Mouse (Mus musculus) olfactory bulb, adult 2 months (tissue): ENCODE measurements around the gene Dpt. TPM values are rescaled to one million over a fixed set of nuclear protein-coding genes. Genes with fewer than 3 reads are reported as not detected.
A peak's percentile ranks its signal among the peaks of the same experiment; 100 is the strongest.
"Not testable (repeated sequence)": the region's sequence is repeated elsewhere in the genome, so short reads cannot be mapped to it uniquely, and the experiment has no call there.

ENCODE experiments used
- H3K27ac ChIP-seq: fragments of 200-500 bp; 2 replicates; pipeline ENCODE4 v1.5.1; 2012; ENCODE audit warnings: low read depth, low read length; ENCODE audit not compliant: insufficient read depth
- H3K4me1 ChIP-seq: fragments of 200-500 bp; 2 replicates; pipeline ENCODE4 v1.6.1; 2012; ENCODE audit warnings: low read length; ENCODE audit not compliant: control insufficient read depth, insufficient read depth
- H3K4me3 ChIP-seq: fragments of 200-500 bp; 2 replicates; pipeline ENCODE4 v1.5.1; 2012; ENCODE audit warnings: mild to moderate bottlenecking, low read depth, low read length, moderate library complexity; ENCODE audit not compliant: insufficient read depth
- CTCF ChIP-seq: fragments of 200-500 bp; IDR thresholded peaks from 2 replicates; pipeline ENCODE4 v1.5.1; 2012; ENCODE audit warnings: low read depth, mild to moderate bottlenecking, low read length, moderate library complexity; ENCODE audit not compliant: insufficient read depth
- POLR2A ChIP-seq: fragments of 200-500 bp; IDR thresholded peaks from 2 replicates; pipeline ENCODE4 v1.6.1; 2012; ENCODE audit warnings: mild to moderate bottlenecking, low read depth, low read length, moderate library complexity; ENCODE audit not compliant: insufficient read depth
- WGBS: fragments of 180-500 bp; shearing (Covaris S2); methylation state at CpG from one replicate; pipeline ENCODE4 v1.1.7; 2018; 5-methylcytosine and 5-hydroxymethylcytosine counted together
- polyA plus RNA-seq: library from polyadenylated mRNA; stranded (reverse); fragments of >200 nt; gene quantifications from 2 replicates; pipeline ENCODE4 v1.2.4, GENCODE M21; 2012; ENCODE audit warnings: low replicate concordance; ENCODE audit not compliant: missing spikeins, insufficient read depth, insufficient read length

Gene Dpt
- polyA plus RNA-seq, 1 experiment: not detected

DNA sequence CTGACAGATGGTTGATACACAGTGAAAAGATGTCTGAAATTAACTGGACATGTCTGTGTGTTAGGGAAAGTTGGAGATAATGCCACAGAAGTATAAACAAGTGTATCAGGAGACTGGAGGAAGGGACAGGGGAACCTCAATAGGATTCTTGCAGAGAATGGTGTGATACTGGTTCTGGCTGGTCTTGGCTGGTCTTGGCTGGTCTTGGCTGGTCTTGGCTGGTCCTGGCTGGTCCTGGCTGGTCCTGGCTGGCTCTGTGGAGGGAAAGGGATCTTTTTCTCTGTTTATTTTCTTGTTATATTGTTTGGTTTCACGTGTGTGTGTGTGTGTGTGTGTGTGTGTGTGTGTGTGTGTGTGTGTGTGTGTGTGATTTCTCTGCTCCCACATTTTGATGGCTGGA, 33.4 kb downstream of the Dpt start:
- TF ChIP-seq CTCF: no peak
- no peak for TF ChIP-seq POLR2A
- 50% methylated on average over 1 of the region's 1 CpGs for WGBS
- Histone ChIP-seq H3K4me3 (no peak overlapping the region), H3K27ac (no peak overlapping the region), H3K4me1 (no peaks in the 10 kb centered on the region)

DNA sequence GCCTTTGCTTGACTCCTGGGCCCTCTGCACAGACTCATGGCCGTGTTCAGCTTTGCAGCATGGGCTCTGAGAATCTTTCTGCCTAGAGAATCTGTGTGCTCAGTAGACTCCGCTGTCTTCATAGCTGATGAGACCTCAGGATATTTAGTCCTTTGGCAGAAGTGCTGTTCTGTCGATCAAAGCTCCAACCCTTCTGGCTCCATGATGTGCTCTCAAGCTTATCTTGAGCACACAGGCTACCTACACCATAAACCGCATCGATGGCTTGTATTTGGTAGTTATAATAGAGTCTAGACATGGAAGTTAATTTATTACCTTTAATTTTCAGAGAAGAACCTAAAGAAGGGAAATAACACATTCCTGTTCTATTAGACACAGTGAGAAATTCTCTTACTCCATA, 36.0 kb downstream of the Dpt start:
- H3K4me1 ChIP-seq: no peaks in the 10 kb centered on the region
- WGBS: 92% methylated on average over 5 of the region's 5 CpGs
- H3K4me3 ChIP-seq: no peak overlapping the region
- no peak overlapping the region for H3K27ac ChIP-seq
- no peak for TF ChIP-seq POLR2A
- no peak for TF ChIP-seq CTCF

DNA sequence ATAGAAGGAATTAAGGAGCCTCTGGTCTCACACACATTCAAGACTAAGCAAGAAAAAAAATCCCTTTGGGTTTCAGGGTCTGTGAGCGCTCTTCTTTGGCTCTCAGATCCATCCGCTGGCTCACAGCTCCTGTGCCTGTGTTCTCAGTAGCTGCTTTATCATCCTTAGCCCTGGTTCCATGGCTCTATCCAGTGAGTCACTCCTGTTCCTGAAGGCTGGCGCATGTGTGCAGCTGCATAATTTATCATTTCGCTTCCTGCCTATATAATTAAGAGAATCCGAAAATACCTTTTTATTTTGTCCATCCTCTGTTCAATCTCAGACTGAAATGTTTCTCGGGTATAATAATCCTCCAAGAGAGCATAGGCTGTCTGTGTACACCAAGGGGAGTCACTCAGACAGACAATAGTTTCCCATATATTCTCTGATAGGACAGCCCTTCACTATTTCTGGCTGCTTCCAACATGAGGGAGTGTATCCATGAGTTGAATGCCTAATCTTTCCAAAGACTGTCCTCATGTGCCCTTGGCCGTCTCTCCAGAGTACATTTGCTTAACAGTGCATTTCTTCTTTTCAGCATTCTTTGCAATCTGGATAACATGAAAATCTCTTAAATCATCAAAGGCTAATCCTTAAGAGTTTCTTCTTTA, 52.3 kb downstream of the Dpt start:
- WGBS: 22% methylated on average over 7 of the region's 7 CpGs
- TF ChIP-seq CTCF: no peak
- TF ChIP-seq POLR2A: no peak
- H3K27ac ChIP-seq: peak overlapping the region; percentile 58; the same call in 1 of the 2 replicates
- no peak overlapping the region for H3K4me3 ChIP-seq
- H3K4me1 ChIP-seq: no peaks in the 10 kb centered on the region

DNA sequence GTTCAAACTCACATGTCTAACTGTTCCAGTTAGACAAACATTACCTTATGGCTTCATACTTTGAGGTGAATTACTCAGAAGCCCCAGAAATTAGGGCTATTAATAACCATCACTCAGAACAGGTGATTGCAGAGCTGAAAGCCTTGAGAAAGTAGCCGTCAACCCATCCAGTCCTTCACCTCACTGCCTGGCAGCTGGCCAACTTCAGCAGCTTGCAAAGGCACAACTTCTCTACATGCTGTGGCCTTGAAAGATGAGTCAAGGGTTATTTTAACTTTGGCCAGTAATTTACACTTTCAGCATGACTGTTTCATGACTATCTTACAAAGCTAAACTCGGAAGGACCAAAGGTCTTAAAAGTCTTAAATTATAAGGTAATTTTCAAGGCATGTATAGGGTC, 59.3 kb downstream of the Dpt start:
- not testable (repeated sequence) for H3K4me3 ChIP-seq, H3K4me1 ChIP-seq, H3K27ac ChIP-seq
- 57% methylated on average over 2 of the region's 2 CpGs for WGBS

DNA sequence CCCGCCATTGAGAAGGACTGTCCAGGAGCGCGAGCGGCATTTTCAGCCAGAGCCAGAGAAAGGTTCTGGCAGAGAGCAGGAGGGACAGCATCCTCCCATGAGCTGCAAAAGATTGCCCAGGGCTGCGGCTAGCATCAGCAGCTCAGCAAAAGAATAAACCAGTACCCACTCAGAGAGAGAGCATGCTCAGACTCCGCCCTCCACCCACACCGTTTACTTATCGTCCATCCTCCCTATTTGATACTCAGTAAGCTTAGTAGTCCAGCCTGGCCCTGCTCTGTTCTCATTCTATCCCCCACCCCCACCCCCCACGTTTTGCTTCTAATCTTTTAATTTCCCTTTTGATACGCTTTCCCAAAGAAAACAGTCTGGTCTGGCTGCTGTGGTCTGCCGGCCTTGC, 63.5 kb downstream of the Dpt start:
- H3K27ac ChIP-seq: no peak overlapping the region
- no peak overlapping the region for H3K4me3 ChIP-seq
- TF ChIP-seq POLR2A: no peak
- TF ChIP-seq CTCF: no peak
- WGBS: 73% methylated on average over 11 of the region's 11 CpGs
- no peaks in the 10 kb centered on the region; the same call in 1 of the 2 replicates for H3K4me1 ChIP-seq

DNA sequence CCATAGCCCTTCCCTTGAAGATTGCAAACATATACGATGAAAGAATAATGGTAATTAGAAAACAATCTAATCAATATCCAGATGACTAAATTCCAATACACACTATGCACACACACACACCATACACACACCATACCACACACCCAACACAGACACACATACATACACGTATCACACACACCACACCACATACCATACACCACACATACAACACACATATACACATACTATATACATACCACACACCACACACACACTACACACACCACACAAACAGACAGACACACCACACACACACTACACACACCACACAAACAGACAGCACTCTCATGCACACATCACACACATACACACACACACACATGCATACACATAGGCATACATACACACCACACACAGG, 64.3 kb downstream of the Dpt start:
- Histone ChIP-seq H3K4me1 (no peaks in the 10 kb centered on the region; the same call in 1 of the 2 replicates), H3K4me3 (no peak overlapping the region), H3K27ac (no peak overlapping the region)
- WGBS: 92% methylated on average over 2 of the region's 2 CpGs
- no peak for TF ChIP-seq POLR2A
- no peak for TF ChIP-seq CTCF

DNA sequence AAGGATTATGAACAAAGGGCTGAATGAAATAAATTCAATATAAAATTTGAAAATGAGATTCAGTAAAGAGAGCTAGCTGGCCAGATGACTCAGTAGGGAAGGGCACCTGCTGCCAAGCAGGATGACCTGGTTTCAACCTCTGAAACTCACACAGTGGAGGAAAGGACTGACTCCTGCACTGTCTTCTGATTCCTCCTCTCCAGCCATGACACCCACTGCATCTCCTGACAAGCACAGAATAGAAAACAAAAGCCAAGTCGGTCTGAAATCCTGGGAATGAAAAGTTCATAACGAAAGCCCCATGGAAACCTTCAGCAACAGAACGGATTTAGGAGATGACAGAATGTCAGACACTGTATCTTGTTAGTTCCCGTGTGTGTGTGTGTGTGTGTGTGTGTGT, 65.1 kb downstream of the Dpt start:
- 60% methylated on average over 4 of the region's 4 CpGs for WGBS
- Histone ChIP-seq H3K4me1 (no peaks in the 10 kb centered on the region; the same call in 1 of the 2 replicates), H3K4me3 (no peak overlapping the region), H3K27ac (no peak overlapping the region)
- TF ChIP-seq POLR2A (no peak), CTCF (no peak)

DNA sequence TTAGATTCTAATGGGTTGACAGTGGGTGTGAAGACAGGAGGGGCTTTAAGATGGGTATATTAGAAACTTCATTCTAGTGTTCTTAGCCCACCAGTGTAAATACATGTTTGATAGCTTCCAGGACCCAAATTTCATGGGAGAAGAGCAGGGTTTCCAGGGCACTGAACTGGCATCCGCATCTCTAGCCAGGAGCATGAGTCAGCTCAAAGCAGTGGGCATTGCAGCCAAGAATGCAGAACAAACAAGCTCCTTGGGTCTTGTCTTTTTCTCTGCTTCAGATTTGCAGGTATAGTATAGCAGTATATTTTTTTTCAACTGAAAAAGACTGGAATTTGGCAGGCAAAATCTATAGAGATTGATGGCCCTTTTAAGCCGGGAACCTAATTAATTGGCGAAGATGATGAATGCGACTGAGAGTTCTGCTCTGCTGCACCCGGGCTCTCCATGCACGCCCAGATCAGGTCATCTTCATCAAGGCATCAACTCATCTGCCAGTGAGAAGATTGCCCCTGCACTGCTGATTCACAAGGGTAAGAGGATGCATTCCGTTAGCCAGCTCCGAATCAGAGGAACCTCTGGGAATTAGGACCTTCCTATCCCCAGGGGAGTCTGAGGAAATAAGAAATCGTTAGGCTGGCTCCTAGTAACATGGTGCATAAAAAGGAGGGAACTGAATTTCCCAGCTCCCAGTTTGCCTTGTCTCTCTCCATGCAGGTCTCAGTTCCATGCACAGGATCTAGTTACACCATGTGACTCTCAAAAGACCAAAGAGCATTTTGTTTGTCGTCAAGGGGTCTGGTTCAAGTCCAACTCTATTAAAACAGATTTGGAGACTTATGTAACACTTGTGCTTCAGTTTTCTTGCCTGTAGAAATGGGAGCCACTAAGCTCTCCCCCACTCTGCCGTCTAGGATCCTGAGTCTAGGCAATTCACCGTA, 66.8 kb downstream of the Dpt start:
- Histone ChIP-seq H3K4me3 (no peak overlapping the region), H3K27ac (no peak overlapping the region)
- 49% methylated on average over 12 of the region's 12 CpGs for WGBS

DNA sequence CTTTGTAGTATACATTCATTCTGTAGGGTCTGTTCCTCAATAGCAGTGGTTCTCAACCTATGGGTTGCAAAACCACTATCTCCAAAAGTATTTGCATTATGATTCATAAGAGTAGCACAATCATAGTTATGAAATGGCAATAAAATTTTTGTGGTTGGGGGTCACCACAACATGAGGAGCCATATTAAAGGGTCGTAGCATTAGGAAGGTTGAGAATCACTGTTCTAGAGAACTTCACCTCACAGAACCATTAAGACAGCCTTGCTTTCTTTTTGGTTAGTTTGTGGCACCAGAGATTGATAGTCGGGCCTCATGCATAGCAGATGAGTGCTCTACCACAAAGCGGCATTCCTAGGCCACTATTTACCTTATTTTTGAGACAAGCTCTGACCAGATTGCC, 68.2 kb downstream of the Dpt start:
- 94% methylated on average over 3 of the region's 3 CpGs for WGBS
- Histone ChIP-seq H3K27ac (no peak overlapping the region), H3K4me3 (no peak overlapping the region), H3K4me1 (no peaks in the 10 kb centered on the region; the same call in 1 of the 2 replicates)
- no peak for TF ChIP-seq CTCF
- no peak for TF ChIP-seq POLR2A

More for the DNA sequence above, 66.8 kb downstream of the Dpt start:
- no peak for TF ChIP-seq POLR2A
- no peak for TF ChIP-seq CTCF
- no peaks in the 10 kb centered on the region; the same call in 1 of the 2 replicates for H3K4me1 ChIP-seq
